Mouse (Mus musculus) hindlimb bud, embryonic 11.5 days (tissue): ENCODE measurements around the gene Ccl21b.
"Not testable (repeated sequence)": the region's sequence is repeated elsewhere in the genome, so short reads cannot be mapped to it uniquely, and the experiment has no call there.

Experiments used
- DNase-seq: peaks from one replicate; pipeline ENCODE4 v3.0.0-alpha.2; 2012; ENCODE audit warnings: low read depth, low spot score; ENCODE audit errors: extremely low spot score

The Ccl21b gene

GRCm38 (mm10) chr4:42255467-42255866, at the start of gene Ccl21b:
Gene Ccl21b, plus strand, starts transcription at chr4:42255767.
- DNase-seq: not testable (repeated sequence)

- DNase-seq: not testable (repeated sequence)
Observed at GRCm38 (mm10) chr4:42240339-42240738, 15.2 kb upstream of the Ccl21b start, which contains the start of gene Gm10600. Gene Gm10600, plus strand, starts transcription at chr4:42240639.

GRCm38 (mm10) chr4:42293967-42294366, 38.4 kb downstream of the Ccl21b start, which contains the start of gene Gm21953:
Gene Gm21953, plus strand, starts transcription at chr4:42294267.
- not testable (repeated sequence) for DNase-seq
